Mouse (Mus musculus) adrenal gland, postnatal 10 days (tissue): Measurements from ENCODE around the gene Arnt2. TPM values are rescaled to one million over a fixed set of nuclear protein-coding genes. Genes with fewer than 3 reads are reported as not detected.
A peak's percentile ranks its signal among the peaks of the same experiment; 100 is the strongest.

Experiments
- DNase-seq: peaks from one replicate; pipeline ENCODE4 v3.0.0; 2021; ENCODE audit warnings: mixed read lengths
- total RNA-seq, 2 experiments: library from RNA; stranded (reverse); gene quantifications; 2 replicates each; pipeline ENCODE4 v1.2.3; 2021

Gene Arnt2
- total RNA-seq, 2 experiments from 2014 or later: 26.6 to 27.5 TPM

- no peak for DNase-seq
These were observed 116.9 kb downstream of the Arnt2 start for GRCm38 (mm10) chr7:84293054-84293453.

- no peak for DNase-seq
These were observed 122.8 kb downstream of the Arnt2 start for GRCm38 (mm10) chr7:84287226-84287587.

- no peak for DNase-seq
These were observed 123.3 kb downstream of the Arnt2 start for GRCm38 (mm10) chr7:84286526-84287225.

- DNase-seq: no peak
These were observed 124.2 kb downstream of the Arnt2 start for GRCm38 (mm10) chr7:84285790-84286189.

- no peak for DNase-seq
These were observed 125.0 kb downstream of the Arnt2 start for GRCm38 (mm10) chr7:84284974-84285373.

- no peak for DNase-seq
These were observed 127.7 kb downstream of the Arnt2 start for GRCm38 (mm10) chr7:84282231-84282630.

- DNase-seq: no peak
These were observed 130.7 kb downstream of the Arnt2 start for GRCm38 (mm10) chr7:84279231-84279630.

- no peak for DNase-seq
These were observed 134.7 kb downstream of the Arnt2 start for GRCm38 (mm10) chr7:84275312-84275711.

GRCm38 (mm10) chr7:84273930-84274329 is 136.0 kb downstream of the Arnt2 start:
- no peak for DNase-seq

- DNase-seq: peak; percentile 85
These were observed 137.7 kb downstream of the Arnt2 start for GRCm38 (mm10) chr7:84272206-84272818.

- no peak for DNase-seq
These were observed 138.5 kb downstream of the Arnt2 start for GRCm38 (mm10) chr7:84271429-84271828.

- no peak for DNase-seq
These were observed 146.5 kb downstream of the Arnt2 start for GRCm38 (mm10) chr7:84263466-84263865.

GRCm38 (mm10) chr7:84261341-84261740 is 148.6 kb downstream of the Arnt2 start:
- peak; percentile 51 for DNase-seq

GRCm38 (mm10) chr7:84260401-84260800 is 149.6 kb downstream of the Arnt2 start:
- DNase-seq: no peak

GRCm38 (mm10) chr7:84259309-84259985 is 150.5 kb downstream of the Arnt2 start:
- no peak for DNase-seq

GRCm38 (mm10) chr7:84256661-84257060 is 153.3 kb downstream of the Arnt2 start:
- no peak for DNase-seq

GRCm38 (mm10) chr7:84256245-84256644 is 153.7 kb downstream of the Arnt2 start:
- DNase-seq: no peak

- no peak for DNase-seq
These were observed 155.1 kb downstream of the Arnt2 start for GRCm38 (mm10) chr7:84254916-84255315.

- no peak for DNase-seq
These were observed 155.7 kb downstream of the Arnt2 start for GRCm38 (mm10) chr7:84254311-84254710.

GRCm38 (mm10) chr7:84251667-84252066 is 158.3 kb downstream of the Arnt2 start:
- no peak for DNase-seq

GRCm38 (mm10) chr7:84250736-84251135 is 159.2 kb downstream of the Arnt2 start:
- no peak for DNase-seq

- no peak for DNase-seq
These were observed 160.0 kb downstream of the Arnt2 start for GRCm38 (mm10) chr7:84249951-84250350.

GRCm38 (mm10) chr7:84249381-84249780 is 160.6 kb downstream of the Arnt2 start:
- DNase-seq: no peak
